Mouse (Mus musculus): ENCODE measurements around the gene Gstk1. TPM values are rescaled to one million over a fixed set of nuclear protein-coding genes. Genes with fewer than 3 reads are reported as not detected.

The Gstk1 gene
- total RNA-seq, 1 experiment, result 8.1 TPM

DNA sequence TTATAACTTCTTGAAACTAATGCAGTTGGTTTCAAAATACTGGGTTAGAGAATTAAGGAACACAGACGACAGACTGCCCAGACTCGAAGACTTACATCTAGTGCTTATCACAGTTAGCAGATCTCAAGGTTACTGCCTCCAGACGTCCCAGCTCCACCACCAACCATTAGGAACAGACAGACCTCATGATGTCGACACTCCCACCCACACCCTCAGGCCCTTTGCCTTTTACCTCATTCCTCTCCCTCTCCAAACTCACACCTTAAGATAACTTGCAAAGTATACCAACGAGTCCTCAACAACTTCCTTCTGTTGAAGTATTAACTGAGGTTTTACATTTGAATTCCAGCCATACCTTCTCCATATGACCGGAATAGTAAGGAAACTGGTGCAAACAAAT, 14.7 kb downstream of the Gstk1 start:
- H3K9ac ChIP-seq (ENCODE audit: insufficient read depth, low read depth, low read length, poor library complexity, severe bottlenecking), result no peak overlapping the region
- no peaks in the 10 kb centered on the region for H3K9me3 ChIP-seq (ENCODE audit: control insufficient read depth, insufficient read depth, low read depth, low read length)
- no peaks in the 10 kb centered on the region for H3K36me3 ChIP-seq (ENCODE audit: control insufficient read depth, insufficient read depth, low read length, poor library complexity, severe bottlenecking)
- H3K27ac ChIP-seq (ENCODE audit: insufficient read depth, low read depth, low read length, poor library complexity, severe bottlenecking), result no peak overlapping the region
- peaks cover 0 to 3% of the 10 kb centered on the region in 2 experiments; a peak in 2 of 4 replicates for H3K4me1 ChIP-seq (ENCODE audit: control insufficient read depth in 2 of 2, insufficient read depth in 2 of 2, low read length in 2 of 2, poor library complexity in 1 of 2)
- DNase-seq (ENCODE audit: low read depth, low spot score), result no peak
- in situ Hi-C loops (cut with MboI; ENCODE audit: low sequenced_read_pairs in 2 of 2, unreplicated experiment in 2 of 2), result no loop called here
- no peak for TF ChIP-seq CHD2 (IDR thresholded peaks at IDR 0.05; ENCODE audit: low read depth, low read length)
- TF ChIP-seq MAFK (IDR thresholded peaks at IDR 0.05; ENCODE audit: insufficient read depth, low read depth, low read length), result no peak
- TF ChIP-seq ZNF384 (IDR thresholded peaks at IDR 0.05; ENCODE audit: low read depth, low read length), result no peak
- H3K4me3 ChIP-seq (ENCODE audit: insufficient read depth in 1 of 2, low read depth in 1 of 2, low read length in 2 of 2, poor library complexity in 1 of 2, severe bottlenecking in 1 of 2), result no peak overlapping the region

DNA sequence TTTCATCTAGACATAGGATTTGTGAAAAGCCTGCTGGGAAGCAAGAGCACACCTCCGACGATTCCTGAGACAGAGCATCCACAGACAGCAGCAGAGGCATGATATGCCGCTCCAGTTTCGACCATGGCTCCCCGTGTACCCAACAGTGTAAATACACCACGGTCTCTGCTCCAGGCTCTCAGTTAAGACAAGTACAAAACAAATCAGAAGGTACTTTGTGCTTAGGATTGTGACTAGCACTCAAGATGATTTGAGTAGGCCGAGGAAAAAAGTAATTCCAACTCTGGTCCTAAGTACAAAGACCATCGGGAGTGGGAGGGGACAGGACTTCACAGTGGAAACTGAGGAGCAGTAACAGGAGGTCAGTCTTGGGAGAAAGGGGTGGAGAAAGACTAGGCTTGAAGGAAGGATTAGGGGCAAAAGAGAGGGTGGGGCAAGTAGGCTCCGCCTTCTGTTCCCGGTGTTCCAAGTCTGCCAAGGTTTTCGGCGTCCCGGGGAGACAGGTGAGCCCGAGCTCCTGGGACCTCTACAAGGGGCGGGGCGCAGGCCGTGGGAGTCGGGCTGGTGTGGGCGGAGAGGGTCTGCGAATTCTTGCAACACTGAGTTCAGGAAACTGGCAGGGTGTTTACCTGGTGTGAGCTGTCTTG, 15.9 kb downstream of the Gstk1 start, which contains the start of gene Tmem139:
Tmem139 (plus strand) TSS at position 447 of the 647 bp plus-strand sequence.
- Histone ChIP-seq H3K9ac (ENCODE audit: insufficient read depth, low read depth, low read length, poor library complexity, severe bottlenecking) (no peak within 1 kb of the TSS; the same call in 1 of the 2 replicates), H3K36me3 (ENCODE audit: control insufficient read depth, insufficient read depth, low read length, poor library complexity, severe bottlenecking) (no peaks in the 10 kb centered on the region), H3K9me3 (ENCODE audit: control insufficient read depth, insufficient read depth, low read depth, low read length) (no peaks in the 10 kb centered on the region), H3K27ac (ENCODE audit: insufficient read depth, low read depth, low read length, poor library complexity, severe bottlenecking) (no peak within 1 kb of the TSS), H3K4me3 (ENCODE audit: insufficient read depth in 1 of 2, low read depth in 1 of 2, low read length in 2 of 2, poor library complexity in 1 of 2, severe bottlenecking in 1 of 2) (peak within 1 kb of the TSS; percentile 11 to 43; a peak in 3 of 4 replicates), H3K4me1 (ENCODE audit: control insufficient read depth in 2 of 2, insufficient read depth in 2 of 2, low read length in 2 of 2, poor library complexity in 1 of 2) (peaks cover 3 to 5% of the 10 kb centered on the region in 2 experiments; a peak in 3 of 4 replicates)
- in situ Hi-C loops (cut with MboI; ENCODE audit: low sequenced_read_pairs in 2 of 2, unreplicated experiment in 2 of 2), result no loop called here
- peak; percentile 47 for DNase-seq (ENCODE audit: low read depth, low spot score)
- no peak for TF ChIP-seq ZC3H11A (IDR thresholded peaks at IDR 0.05; ENCODE audit: borderline replicate concordance, low read depth, low read length)
- no peak for TF ChIP-seq MAFK (IDR thresholded peaks at IDR 0.05; ENCODE audit: insufficient read depth, low read depth, low read length)
- TF ChIP-seq ZNF384 (IDR thresholded peaks at IDR 0.05; ENCODE audit: low read depth, low read length), result no peak

DNA sequence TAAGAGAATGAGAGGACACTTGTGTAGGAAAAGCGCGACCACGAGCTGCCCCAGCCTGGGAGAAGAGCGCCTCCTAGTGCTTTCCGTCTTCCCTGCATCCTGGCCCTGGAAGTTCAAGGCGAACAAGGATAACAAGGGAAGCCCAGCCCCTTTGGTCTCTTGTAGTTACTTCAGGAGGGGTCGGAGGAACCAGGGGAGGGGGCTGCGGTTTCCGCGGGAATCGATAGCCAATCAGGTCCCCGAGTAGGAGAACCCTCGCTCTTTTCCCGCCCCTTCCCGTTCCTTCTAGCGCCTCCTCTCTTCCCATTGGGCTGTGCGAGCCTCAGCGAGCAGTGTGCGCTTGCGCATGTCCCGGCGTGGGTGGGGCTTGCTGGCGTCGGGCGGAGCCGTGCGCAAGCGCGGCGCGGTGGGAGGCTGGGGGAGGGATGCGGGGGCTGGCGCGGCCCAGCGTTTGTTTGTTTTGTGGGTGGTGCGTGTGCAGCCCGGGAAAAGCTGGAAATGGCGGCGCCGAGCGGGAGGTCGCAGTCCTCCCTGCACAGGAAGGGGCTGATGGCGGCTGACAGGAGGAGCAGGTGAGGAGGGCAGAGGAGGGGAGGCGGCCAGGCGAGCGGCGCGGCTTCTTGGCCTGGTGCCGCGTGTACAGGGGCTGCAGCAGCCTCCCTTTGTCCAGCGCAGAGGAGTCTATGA, 19.0 kb downstream of the Gstk1 start, which contains the start of gene Casp2:
Casp2 (plus strand) TSS at position 360 of the 687 bp plus-strand sequence.
- H3K9me3 ChIP-seq (ENCODE audit: control insufficient read depth, insufficient read depth, low read depth, low read length), result no peaks in the 10 kb centered on the region
- peak within 1 kb of the TSS; percentile 93 to 99 for H3K4me3 ChIP-seq (ENCODE audit: insufficient read depth in 1 of 2, low read depth in 1 of 2, low read length in 2 of 2, poor library complexity in 1 of 2, severe bottlenecking in 1 of 2)
- H3K9ac ChIP-seq (ENCODE audit: insufficient read depth, low read depth, low read length, poor library complexity, severe bottlenecking), result peak within 1 kb of the TSS; percentile 98
- peaks cover 21% of the 10 kb centered on the region for H3K36me3 ChIP-seq (ENCODE audit: control insufficient read depth, insufficient read depth, low read length, poor library complexity, severe bottlenecking)
- DNase-seq (ENCODE audit: low read depth, low spot score), result peak; percentile 98
- in situ Hi-C loops (cut with MboI; ENCODE audit: low sequenced_read_pairs in 2 of 2, unreplicated experiment in 2 of 2), result no loop called here
- peaks cover 3 to 8% of the 10 kb centered on the region in 2 experiments; a peak in 3 of 4 replicates for H3K4me1 ChIP-seq (ENCODE audit: control insufficient read depth in 2 of 2, insufficient read depth in 2 of 2, low read length in 2 of 2, poor library complexity in 1 of 2)
- peak within 1 kb of the TSS; percentile 79 for H3K27ac ChIP-seq (ENCODE audit: insufficient read depth, low read depth, low read length, poor library complexity, severe bottlenecking)
- TF ChIP-seq ZNF384 (IDR thresholded peaks at IDR 0.05; ENCODE audit: low read depth, low read length), result no peak
- TF ChIP-seq ZC3H11A (IDR thresholded peaks at IDR 0.05; ENCODE audit: borderline replicate concordance, low read depth, low read length), result no peak
- no peak for TF ChIP-seq CHD2 (IDR thresholded peaks at IDR 0.05; ENCODE audit: low read depth, low read length)
- TF ChIP-seq HCFC1 (IDR thresholded peaks at IDR 0.05; ENCODE audit: borderline replicate concordance, insufficient read depth, low read length), result 0 out of 2 replicates have a peak, but pooled peaks have one; percentile 24
- no peak for TF ChIP-seq MAFK (IDR thresholded peaks at IDR 0.05; ENCODE audit: insufficient read depth, low read depth, low read length)

DNA sequence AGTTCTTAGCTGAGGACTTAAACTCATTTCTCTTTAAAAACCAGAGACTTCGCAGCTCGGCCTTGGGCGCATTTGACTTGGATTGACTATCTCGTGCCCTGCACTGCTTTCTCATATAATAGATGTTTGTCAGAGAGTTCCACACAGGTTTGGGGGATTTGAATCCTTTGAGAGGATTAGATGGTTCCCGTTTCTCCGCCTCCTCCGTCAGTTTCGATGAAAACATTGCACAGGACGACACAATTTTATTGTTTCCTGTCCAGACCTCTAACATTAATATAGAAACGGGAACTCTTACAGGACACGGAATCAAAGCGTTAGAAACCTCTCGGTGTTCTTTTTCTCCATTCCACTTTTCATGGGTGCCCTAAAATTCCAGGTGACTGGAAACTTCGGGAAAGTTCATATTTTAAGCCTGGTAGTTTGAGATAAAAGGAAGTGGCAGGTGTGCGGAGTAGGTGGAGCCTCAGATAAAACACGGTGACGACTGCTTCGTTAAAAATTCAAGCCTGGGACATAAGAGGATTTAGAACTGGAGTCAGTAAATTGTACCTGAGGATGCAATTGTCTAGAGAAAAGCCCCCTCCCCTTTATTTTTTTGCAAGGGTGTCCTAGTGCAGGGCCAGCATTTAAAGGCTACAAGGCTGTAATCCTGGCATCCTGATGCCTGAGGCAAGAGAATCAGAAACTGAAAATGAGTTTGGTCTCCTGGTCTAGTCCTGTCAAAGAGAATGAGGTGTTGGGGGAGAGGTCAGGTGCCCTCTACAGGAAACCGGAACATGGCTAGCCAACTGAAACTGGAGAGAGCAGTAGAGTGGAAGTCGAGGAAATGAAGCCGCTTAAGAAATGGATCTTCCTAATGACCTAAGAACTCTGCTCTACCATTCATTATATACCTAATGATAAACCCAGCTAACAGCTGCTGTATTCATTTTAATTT, 19.9 kb downstream of the Gstk1 start:
- in situ Hi-C loops (cut with MboI; ENCODE audit: low sequenced_read_pairs in 2 of 2, unreplicated experiment in 2 of 2), result no loop called here
- peak overlapping the region; percentile 98 for H3K9ac ChIP-seq (ENCODE audit: insufficient read depth, low read depth, low read length, poor library complexity, severe bottlenecking)
- no peak for TF ChIP-seq ZC3H11A (IDR thresholded peaks at IDR 0.05; ENCODE audit: borderline replicate concordance, low read depth, low read length)
- TF ChIP-seq MAFK (IDR thresholded peaks at IDR 0.05; ENCODE audit: insufficient read depth, low read depth, low read length), result no peak
- no peak for TF ChIP-seq ZNF384 (IDR thresholded peaks at IDR 0.05; ENCODE audit: low read depth, low read length)
- TF ChIP-seq CHD2 (IDR thresholded peaks at IDR 0.05; ENCODE audit: low read depth, low read length), result no peak
- TF ChIP-seq HCFC1 (IDR thresholded peaks at IDR 0.05; ENCODE audit: borderline replicate concordance, insufficient read depth, low read length), result no peak
- H3K4me1 ChIP-seq (ENCODE audit: control insufficient read depth in 2 of 2, insufficient read depth in 2 of 2, low read length in 2 of 2, poor library complexity in 1 of 2), result peaks cover 3 to 8% of the 10 kb centered on the region in 2 experiments; a peak in 3 of 4 replicates
- peaks cover 25% of the 10 kb centered on the region for H3K36me3 ChIP-seq (ENCODE audit: control insufficient read depth, insufficient read depth, low read length, poor library complexity, severe bottlenecking)
- H3K9me3 ChIP-seq (ENCODE audit: control insufficient read depth, insufficient read depth, low read depth, low read length), result no peaks in the 10 kb centered on the region
- peak overlapping the region; percentile 79; the same call in 1 of the 2 replicates for H3K27ac ChIP-seq (ENCODE audit: insufficient read depth, low read depth, low read length, poor library complexity, severe bottlenecking)
- H3K4me3 ChIP-seq (ENCODE audit: insufficient read depth in 1 of 2, low read depth in 1 of 2, low read length in 2 of 2, poor library complexity in 1 of 2, severe bottlenecking in 1 of 2), result peak overlapping the region; percentile 93 to 99
- no peak for DNase-seq (ENCODE audit: low read depth, low spot score)
